Mouse (Mus musculus): ENCODE measurements around the gene Synj2bp. TPM values are rescaled to one million over a fixed set of nuclear protein-coding genes. Genes with fewer than 3 reads are reported as not detected.
"Not testable (repeated sequence)": the region's sequence is repeated elsewhere in the genome, so short reads cannot be mapped to it uniquely, and the experiment has no call there.

Gene Synj2bp
- polyA plus RNA-seq, 1 experiment from 2014 or later, result 27.5 TPM

DNA sequence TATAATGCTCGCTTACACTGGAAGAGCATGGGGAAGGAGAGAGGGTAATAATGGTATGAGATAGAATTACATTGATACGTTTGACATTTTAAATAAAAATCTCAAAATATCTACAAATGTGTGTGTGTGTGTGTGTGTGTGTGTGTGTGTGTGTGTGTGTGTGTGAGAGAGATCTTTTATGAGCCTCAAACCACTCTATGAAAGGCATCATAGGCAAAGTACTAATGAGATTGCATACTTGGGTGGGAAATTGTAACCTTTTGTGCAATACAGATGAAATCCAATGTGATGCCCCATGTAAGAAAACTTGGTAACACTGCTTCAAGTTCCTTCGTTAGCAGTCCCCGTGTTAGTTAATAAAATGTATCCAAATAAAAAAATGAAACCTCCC is 313 bp upstream of the Synj2bp start:
- WGBS, result 36% methylated on average over 4 of the region's 4 CpGs
- Histone ChIP-seq H3K27ac (ENCODE audit: low read length) (no peak overlapping the region), H3K27me3 (replicated peaks; ENCODE audit: insufficient read depth, low read length) (no peaks in the 10 kb centered on the region), H3K4me3 (ENCODE audit: low read depth, low read length) (peak overlapping the region; percentile 87), H3K9me3 (ENCODE audit: low read length) (no peaks in the 10 kb centered on the region), H3K36me3 (ENCODE audit: insufficient read depth, low read length) (no peaks in the 10 kb centered on the region), H3K9ac (replicated peaks; ENCODE audit: low read depth) (peak overlapping the region; percentile 74; the same call in 1 of the 2 replicates), H3K4me1 (ENCODE audit: insufficient read depth, low read depth, low read length) (peaks cover 6% of the 10 kb centered on the region; the same call in 1 of the 2 replicates), H3K4me2 (replicated peaks; ENCODE audit: low read depth, low read length) (peak overlapping the region; percentile 65)
- DNase-seq (ENCODE audit: low spot score) (no peak), ATAC-seq (0 out of 2 replicates have a peak, but pooled peaks have one; percentile 16)
- TF ChIP-seq CTCF (IDR thresholded peaks at IDR 0.05) (no peak), EP300 (IDR thresholded peaks at IDR 0.05) (no peak)

DNA sequence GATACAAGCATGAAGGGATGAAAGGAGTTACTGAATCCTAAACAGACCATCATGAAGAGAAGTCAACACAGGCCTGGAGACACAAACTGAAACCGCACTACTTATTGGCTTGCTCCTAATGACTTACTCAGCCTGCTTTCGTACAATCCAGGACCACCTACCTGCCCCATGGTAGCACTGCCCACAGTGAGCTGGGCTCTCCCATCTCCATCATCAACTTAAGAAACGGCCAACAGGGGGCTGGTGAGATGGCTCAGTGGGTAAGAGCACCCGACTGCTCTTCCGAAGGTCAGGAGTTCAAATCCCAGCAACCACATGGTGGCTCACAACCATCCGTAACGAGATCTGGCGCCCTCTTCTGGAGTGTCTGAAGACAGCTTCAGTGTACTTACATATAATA is 2.1 kb downstream of the Synj2bp start:
- not testable (repeated sequence) for H3K27ac ChIP-seq (ENCODE audit: low read length); H3K36me3 ChIP-seq (ENCODE audit: insufficient read depth, low read length); H3K27me3 ChIP-seq (replicated peaks; ENCODE audit: insufficient read depth, low read length); DNase-seq (ENCODE audit: low spot score); H3K4me2 ChIP-seq (replicated peaks; ENCODE audit: low read depth, low read length); ATAC-seq; H3K9me3 ChIP-seq (ENCODE audit: low read length); H3K9ac ChIP-seq (replicated peaks; ENCODE audit: low read depth); H3K4me3 ChIP-seq (ENCODE audit: low read depth, low read length); H3K4me1 ChIP-seq (ENCODE audit: insufficient read depth, low read depth, low read length)
- 82% methylated on average over 5 of the region's 8 CpGs for WGBS
- 0 out of 2 replicates have a peak, but pooled peaks have one; percentile 6 for TF ChIP-seq CTCF (IDR thresholded peaks at IDR 0.05)

DNA sequence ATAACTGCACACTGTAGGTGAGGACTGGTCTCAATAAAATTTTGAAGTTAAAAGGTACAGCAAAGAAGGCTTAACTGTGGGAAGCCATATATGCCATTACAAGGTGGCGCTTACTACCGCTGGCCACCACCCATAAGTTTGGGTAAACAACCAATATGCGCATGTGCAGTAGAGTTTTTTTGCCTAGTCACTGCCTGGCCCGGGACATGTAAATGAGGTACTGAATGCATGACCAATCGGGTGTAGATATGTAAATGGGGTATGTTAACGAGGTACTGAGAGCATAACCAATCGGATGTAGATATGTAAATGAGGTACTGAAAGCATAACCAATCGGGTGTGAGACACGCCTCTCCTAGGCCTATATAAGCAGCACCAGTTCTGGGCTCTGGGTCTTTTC is 35.8 kb downstream of the Synj2bp start:
- H3K27me3 ChIP-seq (replicated peaks; ENCODE audit: insufficient read depth, low read length); H3K9ac ChIP-seq (replicated peaks; ENCODE audit: low read depth); H3K4me1 ChIP-seq (ENCODE audit: insufficient read depth, low read depth, low read length); DNase-seq (ENCODE audit: low spot score); H3K4me2 ChIP-seq (replicated peaks; ENCODE audit: low read depth, low read length); ATAC-seq; H3K36me3 ChIP-seq (ENCODE audit: insufficient read depth, low read length); H3K9me3 ChIP-seq (ENCODE audit: low read length); H3K4me3 ChIP-seq (ENCODE audit: low read depth, low read length); H3K27ac ChIP-seq (ENCODE audit: low read length): not testable (repeated sequence)
- WGBS, result over 99% methylated on average over 9 of the region's 9 CpGs

DNA sequence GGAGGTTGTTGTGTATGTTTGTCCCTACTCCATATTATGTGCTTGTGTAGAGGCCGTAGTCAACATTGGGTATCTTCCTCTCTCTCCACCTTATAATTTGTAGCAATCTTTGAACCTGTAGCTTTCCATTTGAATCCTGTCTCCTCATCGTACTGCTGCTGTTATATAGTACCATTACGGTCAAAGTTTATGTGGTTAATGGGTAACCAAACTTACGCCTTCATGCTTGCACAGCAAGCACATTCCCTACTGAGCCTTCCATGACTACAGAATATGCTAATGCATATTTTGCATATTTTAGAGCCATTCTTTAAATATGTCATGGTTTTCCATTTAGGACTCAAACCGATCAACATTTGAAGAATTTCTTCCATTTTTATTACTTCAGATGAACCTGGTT is 42.2 kb downstream of the Synj2bp start:
- Histone ChIP-seq H3K9me3 (ENCODE audit: low read length) (no peaks in the 10 kb centered on the region), H3K27me3 (replicated peaks; ENCODE audit: insufficient read depth, low read length) (no peaks in the 10 kb centered on the region), H3K36me3 (ENCODE audit: insufficient read depth, low read length) (no peaks in the 10 kb centered on the region), H3K4me2 (replicated peaks; ENCODE audit: low read depth, low read length) (no peak overlapping the region), H3K4me1 (ENCODE audit: insufficient read depth, low read depth, low read length) (no peaks in the 10 kb centered on the region), H3K4me3 (ENCODE audit: low read depth, low read length) (no peak overlapping the region), H3K27ac (ENCODE audit: low read length) (no peak overlapping the region), H3K9ac (replicated peaks; ENCODE audit: low read depth) (no peak overlapping the region)
- no peak for DNase-seq (ENCODE audit: low spot score)
- whole genome bisulfite sequencing, result 90% methylated on average over 5 of the region's 5 CpGs
- TF ChIP-seq CTCF (IDR thresholded peaks at IDR 0.05), result no peak
- TF ChIP-seq EP300 (IDR thresholded peaks at IDR 0.05), result no peak
- ATAC-seq, result no peak

DNA sequence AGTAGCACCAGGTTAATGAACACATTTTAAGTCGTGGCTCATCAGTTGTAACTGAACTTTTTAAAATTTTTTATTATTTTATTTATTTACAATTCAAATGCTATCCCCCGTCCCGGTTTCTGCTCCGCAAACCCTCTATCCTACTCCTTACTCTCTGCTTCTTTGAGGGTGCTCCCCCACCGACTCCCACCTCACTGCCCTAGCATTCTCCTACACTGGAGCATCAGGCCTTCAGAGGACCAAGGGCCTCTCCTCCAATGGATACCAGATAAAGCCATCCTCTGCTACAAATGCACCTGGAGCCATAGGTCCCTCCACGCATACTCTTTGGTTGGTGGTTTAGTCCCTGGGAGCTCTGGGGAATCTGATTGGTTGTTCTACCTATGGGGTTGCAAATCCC is 47.4 kb downstream of the Synj2bp start:
- 48% methylated on average over 6 of the region's 6 CpGs for WGBS
- Histone ChIP-seq H3K27ac (ENCODE audit: low read length) (peak overlapping the region; percentile 91), H3K4me1 (ENCODE audit: insufficient read depth, low read depth, low read length) (no peaks in the 10 kb centered on the region), H3K9me3 (ENCODE audit: low read length) (no peaks in the 10 kb centered on the region), H3K27me3 (replicated peaks; ENCODE audit: insufficient read depth, low read length) (no peaks in the 10 kb centered on the region), H3K4me3 (ENCODE audit: low read depth, low read length) (peak overlapping the region; percentile 66), H3K9ac (replicated peaks; ENCODE audit: low read depth) (no peak overlapping the region; the same call in 1 of the 2 replicates), H3K36me3 (ENCODE audit: insufficient read depth, low read length) (no peaks in the 10 kb centered on the region), H3K4me2 (replicated peaks; ENCODE audit: low read depth, low read length) (peak overlapping the region; percentile 60)
- ATAC-seq (no peak), DNase-seq (ENCODE audit: low spot score) (peak; percentile 4)
- TF ChIP-seq CTCF (IDR thresholded peaks at IDR 0.05), result no peak
- TF ChIP-seq EP300 (IDR thresholded peaks at IDR 0.05), result no peak

DNA sequence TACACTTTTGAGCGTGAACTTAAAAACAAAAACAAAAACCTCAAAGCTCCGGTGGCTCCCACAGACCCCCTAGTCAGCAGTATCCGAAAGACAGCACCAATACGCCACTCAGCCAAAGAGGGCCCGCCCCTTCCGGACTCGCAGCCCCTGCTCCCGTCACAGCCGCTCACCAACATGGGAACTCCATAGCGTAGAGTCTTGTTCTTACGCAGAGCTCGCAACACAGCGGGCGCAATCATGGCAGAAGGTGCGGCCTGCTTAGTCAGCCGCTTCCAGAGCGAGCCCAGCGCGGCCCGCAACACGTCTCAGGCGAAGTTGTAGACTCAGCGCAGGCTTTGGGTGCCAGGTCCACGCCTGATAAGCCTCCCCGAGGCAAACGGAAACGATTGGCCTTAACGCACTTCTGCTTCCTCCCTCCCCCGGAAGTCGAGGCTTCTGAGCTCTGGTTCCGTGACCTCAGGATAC is 48.0 kb downstream of the Synj2bp start, which contains the start of gene Cox16:
Gene Cox16, minus strand, starts transcription at position 401 of the 465 bp plus-strand sequence.
- Histone ChIP-seq H3K27me3 (replicated peaks; ENCODE audit: insufficient read depth, low read length) (no peaks in the 10 kb centered on the region), H3K4me1 (ENCODE audit: insufficient read depth, low read depth, low read length) (no peaks in the 10 kb centered on the region), H3K9me3 (ENCODE audit: low read length) (no peaks in the 10 kb centered on the region), H3K36me3 (ENCODE audit: insufficient read depth, low read length) (no peaks in the 10 kb centered on the region), H3K27ac (ENCODE audit: low read length) (peak within 1 kb of the TSS; percentile 91), H3K4me3 (ENCODE audit: low read depth, low read length) (peak within 1 kb of the TSS; percentile 66), H3K4me2 (replicated peaks; ENCODE audit: low read depth, low read length) (peak within 1 kb of the TSS; percentile 60), H3K9ac (replicated peaks; ENCODE audit: low read depth) (peak within 1 kb of the TSS; percentile 57)
- under 1% methylated on average over 31 of the region's 31 CpGs for WGBS
- DNase-seq (ENCODE audit: low spot score), result peak; percentile 92
- TF ChIP-seq CTCF (IDR thresholded peaks at IDR 0.05) (no peak), EP300 (IDR thresholded peaks at IDR 0.05) (no peak)
- peak; percentile 98 for ATAC-seq

DNA sequence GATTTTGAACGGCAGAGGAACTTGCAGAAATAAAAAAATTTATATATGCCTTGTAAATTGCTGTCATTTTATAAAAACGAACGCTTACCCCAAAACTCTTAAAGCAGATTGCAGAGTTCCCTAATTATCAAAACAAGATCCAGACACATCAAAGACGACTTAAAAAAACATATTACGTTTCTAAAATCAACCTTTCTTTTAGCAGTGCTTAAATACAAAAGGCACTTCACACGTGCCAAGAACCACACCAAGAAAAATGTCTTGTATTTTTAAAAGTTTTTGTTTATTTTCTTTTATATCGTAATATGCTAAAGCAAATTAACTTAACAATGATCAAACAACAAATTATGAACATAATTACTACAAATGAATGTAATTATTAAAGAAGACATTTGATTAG is 48.5 kb downstream of the Synj2bp start:
- H3K27me3 ChIP-seq (replicated peaks; ENCODE audit: insufficient read depth, low read length), result no peaks in the 10 kb centered on the region
- H3K9me3 ChIP-seq (ENCODE audit: low read length), result no peaks in the 10 kb centered on the region
- WGBS, result 2% methylated on average over 7 of the region's 7 CpGs
- no peaks in the 10 kb centered on the region for H3K4me1 ChIP-seq (ENCODE audit: insufficient read depth, low read depth, low read length)
- DNase-seq (ENCODE audit: low spot score), result peak; percentile 32
- peak overlapping the region; percentile 60 for H3K4me2 ChIP-seq (replicated peaks; ENCODE audit: low read depth, low read length)
- no peak for TF ChIP-seq EP300 (IDR thresholded peaks at IDR 0.05)
- no peak for TF ChIP-seq CTCF (IDR thresholded peaks at IDR 0.05)
- no peak for ATAC-seq
- H3K4me3 ChIP-seq (ENCODE audit: low read depth, low read length), result peak overlapping the region; percentile 66
- peak overlapping the region; percentile 91 for H3K27ac ChIP-seq (ENCODE audit: low read length)
- H3K9ac ChIP-seq (replicated peaks; ENCODE audit: low read depth), result peak overlapping the region; percentile 57
- no peaks in the 10 kb centered on the region for H3K36me3 ChIP-seq (ENCODE audit: insufficient read depth, low read length)

Data from lung, postnatal 0 days (tissue).